Mouse (Mus musculus) urinary bladder, postnatal 25 days (tissue): ENCODE measurements around the gene Haghl.
"Not testable (repeated sequence)": the region's sequence is repeated elsewhere in the genome, so short reads cannot be mapped to it uniquely, and the experiment has no call there.

Experiments
- DNase-seq: peaks from one replicate; pipeline ENCODE4 v3.0.0; 2022; ENCODE audit warnings: low spot score

Haghl gene

GRCm38 (mm10) chr17:25818851-25819780 lies 33.6 kb upstream of the Haghl start:
- no peak for DNase-seq

GRCm38 (mm10) chr17:25817662-25818061 lies 32.2 kb upstream of the Haghl start:
- no peak for DNase-seq

- peak; percentile 88 for DNase-seq
These were observed 28.0 kb upstream of the Haghl start for GRCm38 (mm10) chr17:25813471-25813870.

DNA sequence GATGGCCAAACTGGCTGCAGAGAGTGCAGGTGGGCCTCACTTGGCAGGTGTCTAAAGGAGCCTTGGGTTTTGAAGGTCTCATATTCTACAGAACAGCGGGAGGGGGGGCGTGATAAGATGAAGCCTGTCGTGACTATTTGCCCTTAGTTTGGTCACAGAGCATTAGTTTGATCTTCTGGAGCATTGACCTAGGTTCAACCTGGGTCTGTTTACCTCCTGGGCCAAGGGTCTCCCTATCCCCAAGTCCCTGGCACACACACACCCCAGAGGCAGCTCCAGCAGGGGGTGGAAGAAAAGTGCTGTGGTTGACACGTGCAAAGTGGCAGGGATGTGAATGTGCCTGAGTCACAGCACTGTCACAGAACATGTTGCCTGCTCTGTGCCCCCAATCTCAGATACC lies 25.4 kb upstream of the Haghl start:
- DNase-seq, result no peak

DNA sequence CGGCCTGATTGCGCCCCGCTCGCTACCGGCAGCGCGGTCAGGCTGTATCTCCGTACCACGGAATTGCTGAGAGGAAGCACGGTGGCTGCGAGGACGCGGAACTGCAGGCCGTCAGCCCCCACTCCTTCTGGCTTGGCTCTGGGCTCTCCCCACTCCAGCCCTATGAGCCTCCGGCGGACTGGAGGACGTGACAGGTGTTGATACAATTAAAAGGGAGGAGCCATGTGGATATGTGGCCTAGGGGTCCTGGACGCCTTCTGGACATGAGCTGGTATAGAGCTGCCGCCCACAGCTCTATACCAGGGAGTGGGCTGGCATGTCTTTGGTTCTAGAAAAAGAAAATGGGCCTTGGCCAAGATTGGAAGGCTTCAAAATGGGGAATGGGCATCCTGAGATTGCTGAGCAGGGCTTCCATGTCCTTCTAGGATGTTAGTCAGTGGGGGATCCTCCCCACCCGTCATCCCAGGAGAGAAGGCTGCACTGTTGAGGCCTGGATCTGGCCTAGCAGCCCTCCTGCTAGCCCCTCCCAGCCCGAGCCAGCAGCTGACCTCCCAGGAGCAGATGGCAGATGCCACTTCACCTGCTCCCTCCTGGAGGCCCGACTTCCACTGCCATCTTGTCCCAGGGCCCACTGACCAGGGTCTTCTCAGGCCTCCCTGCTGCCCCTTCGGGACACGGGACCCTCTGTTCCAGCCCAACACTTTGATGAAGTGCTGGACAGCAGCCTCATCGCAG lies 24.3 kb upstream of the Haghl start:
- DNase-seq, result no peak

- no peak for DNase-seq
These were observed 23.5 kb upstream of the Haghl start, which contains the start of gene Fbxl16 for GRCm38 (mm10) chr17:25808789-25809605. TSS of gene Fbxl16 (plus strand) at chr17:25809085.

- DNase-seq, result no peak
These were observed 22.6 kb upstream of the Haghl start for GRCm38 (mm10) chr17:25808028-25808427.

GRCm38 (mm10) chr17:25807452-25807851 lies 22.0 kb upstream of the Haghl start:
- not testable (repeated sequence) for DNase-seq

GRCm38 (mm10) chr17:25806507-25806906 lies 21.0 kb upstream of the Haghl start:
- no peak for DNase-seq

GRCm38 (mm10) chr17:25802825-25803517 lies 17.5 kb upstream of the Haghl start:
- DNase-seq, result no peak

GRCm38 (mm10) chr17:25801029-25801428 lies 15.6 kb upstream of the Haghl start:
- no peak for DNase-seq

DNA sequence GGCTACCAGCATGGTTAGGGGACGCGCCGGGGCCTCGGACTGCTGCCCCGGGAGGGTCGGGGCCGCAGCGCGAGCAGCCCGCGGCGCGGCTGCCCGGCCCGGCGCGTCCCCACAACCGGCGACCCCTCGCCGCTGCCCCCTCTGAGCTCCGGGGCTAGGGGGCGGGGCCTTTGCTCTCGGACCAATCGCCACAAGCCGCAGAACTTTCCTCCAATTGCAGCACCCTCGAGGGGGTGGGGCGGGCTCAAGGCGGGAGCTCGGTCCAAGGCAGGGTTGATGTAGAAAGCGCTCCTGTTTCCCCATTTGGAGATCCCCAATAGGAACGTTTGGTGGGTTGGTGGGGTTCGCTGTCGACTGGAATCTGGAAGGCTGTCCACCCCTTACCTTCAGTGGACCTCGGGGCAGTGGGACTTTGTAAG lies 11.5 kb upstream of the Haghl start, which contains the start of gene Metrn:
Gene Metrn (minus strand): TSS at position 186 of the 419 bp plus-strand sequence.
- peak; percentile 87 for DNase-seq

DNA sequence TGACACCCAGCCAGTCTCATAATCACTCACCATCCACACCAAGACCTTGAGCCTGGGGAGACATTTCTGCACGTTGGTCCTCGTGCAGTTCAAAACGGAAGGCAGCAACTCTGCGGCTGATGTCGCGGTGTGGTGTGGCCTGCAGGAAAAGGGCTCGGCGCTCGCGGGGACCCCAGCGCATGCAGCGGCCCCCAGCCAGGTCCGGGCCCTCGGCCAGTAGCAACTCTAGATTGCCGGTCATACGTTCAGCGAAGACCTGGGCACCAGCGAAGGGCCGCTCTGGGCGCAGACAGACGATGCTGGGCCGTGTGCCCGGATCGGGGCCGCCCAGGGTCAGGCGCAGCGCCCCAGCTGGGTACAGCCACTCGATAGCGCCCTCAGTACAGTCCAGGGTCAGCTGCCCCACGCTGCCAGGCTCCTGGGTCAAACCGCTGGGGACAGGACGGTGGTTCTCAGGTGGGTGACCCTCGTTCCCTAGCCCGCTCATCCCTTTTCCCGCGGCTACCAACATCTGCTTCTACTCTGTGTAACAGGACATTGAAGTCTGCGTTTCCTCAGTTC lies 10.8 kb upstream of the Haghl start:
- no peak for DNase-seq

- DNase-seq, result no peak
These were observed 10.2 kb upstream of the Haghl start, which contains the start of gene AC134908.4 for GRCm38 (mm10) chr17:25795609-25796092. TSS of gene AC134908.4 (minus strand) at chr17:25795659.

DNA sequence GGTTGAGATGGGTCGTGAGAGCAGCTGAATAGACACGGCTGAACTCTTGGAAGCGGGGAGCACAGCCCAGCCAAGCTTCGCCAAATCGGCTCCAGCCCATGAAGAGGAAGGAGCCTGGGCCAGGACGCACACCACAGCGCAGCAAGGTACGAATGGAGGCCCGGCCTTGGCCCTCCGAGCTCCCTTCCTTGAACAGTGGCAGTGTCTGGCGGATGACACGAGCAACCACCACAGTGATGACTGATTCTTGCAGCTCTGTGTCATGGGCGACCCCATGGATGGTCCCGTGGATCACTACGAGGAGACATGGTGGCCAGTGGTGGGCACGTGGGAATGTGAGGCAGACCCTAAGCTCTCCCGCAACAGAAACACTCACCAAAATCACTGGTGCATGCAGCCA lies 9.5 kb upstream of the Haghl start:
- DNase-seq, result no peak

DNA sequence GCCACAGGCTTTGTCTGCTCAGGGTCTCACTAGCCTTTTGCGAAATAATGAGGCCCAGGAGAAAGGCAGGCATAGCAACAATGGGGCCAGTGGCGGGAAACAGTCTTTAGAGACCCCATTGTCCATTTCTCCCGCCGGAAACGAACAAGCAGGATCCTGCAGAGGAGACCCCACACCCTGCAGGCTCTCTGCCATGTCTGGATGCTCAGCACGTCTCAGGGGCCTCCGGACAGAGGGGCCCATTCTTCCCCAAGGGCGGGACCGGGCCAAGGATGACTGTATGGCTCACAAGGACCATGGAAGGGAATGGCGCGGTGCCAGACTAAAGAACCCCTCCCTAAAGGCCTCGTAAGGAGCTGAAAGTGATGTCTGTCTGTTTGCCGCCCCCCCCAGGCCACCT lies 8.7 kb upstream of the Haghl start:
- DNase-seq, result no peak

DNA sequence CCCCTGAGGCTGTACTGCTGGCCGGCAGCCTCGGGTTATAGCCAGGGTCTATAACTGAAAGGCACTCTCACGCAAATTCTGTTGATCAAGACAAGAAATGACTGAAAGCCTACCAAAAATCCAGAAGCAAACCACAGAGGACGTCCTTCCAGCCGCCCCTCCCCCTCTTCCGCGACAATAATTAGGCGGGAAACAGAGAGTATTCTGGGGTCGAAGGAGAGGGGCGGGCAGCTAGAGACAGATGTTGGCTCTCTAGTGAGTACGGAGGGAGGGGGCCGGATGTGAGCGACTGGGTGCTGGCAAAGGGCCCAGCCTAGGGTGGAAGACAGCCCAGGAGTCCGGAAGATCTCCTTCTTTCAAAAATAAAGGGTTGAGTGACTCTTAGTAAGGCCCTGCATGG lies 7.1 kb upstream of the Haghl start, which contains the start of gene Fam173a:
Gene Fam173a (minus strand): TSS at position 287 of the 400 bp plus-strand sequence.
- peak; percentile 55 for DNase-seq

DNA sequence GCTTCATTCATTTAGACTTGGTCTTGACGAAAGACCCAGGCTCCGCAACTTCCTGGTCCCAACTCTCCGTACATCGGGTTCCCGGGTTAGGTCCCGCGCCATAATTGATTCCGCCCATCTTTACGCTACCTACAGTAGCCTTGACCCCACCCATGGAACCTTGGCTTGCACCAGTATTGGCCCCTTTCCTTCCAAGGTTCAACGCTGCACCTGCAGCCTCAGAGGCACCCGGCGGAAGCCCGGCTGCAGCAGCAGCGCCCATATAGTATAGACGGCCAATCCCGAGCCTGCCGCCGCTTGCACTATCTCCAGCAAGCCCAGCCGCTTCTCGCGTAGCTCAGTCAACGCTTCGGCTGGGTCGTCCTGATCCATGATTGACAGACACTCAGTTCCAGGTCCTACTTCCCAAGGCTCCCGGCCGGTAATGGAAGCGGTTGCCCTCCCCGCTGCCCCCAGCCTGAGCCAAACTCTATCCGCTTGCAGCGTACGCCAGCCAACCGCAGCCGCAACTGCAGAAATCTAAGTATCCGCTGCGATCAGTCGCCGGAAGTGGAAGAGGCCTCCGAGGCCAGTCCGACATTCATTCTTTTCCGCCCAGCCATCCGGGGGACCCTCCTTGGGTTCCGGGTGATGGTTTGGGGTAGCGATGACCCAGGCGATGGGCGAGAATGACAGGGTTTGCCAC lies 6.5 kb upstream of the Haghl start:
- DNase-seq, result peak; percentile 86

GRCm38 (mm10) chr17:25791320-25791842 lies 5.9 kb upstream of the Haghl start:
- no peak for DNase-seq
